Mouse (Mus musculus) E14TG2a.4 (cell line): ENCODE data around the gene Tst.

Source experiments
- CTCF ChIP-seq: conservative IDR thresholded peaks from 2 replicates; pipeline ENCODE4 v1.5.1; 2014; ENCODE audit warnings: low read length
- NANOG ChIP-seq: IDR thresholded peaks from 2 replicates; pipeline ENCODE4 v1.6.1; 2014; ENCODE audit warnings: borderline replicate concordance, low read length, mixed read lengths
- POU5F1 ChIP-seq: IDR thresholded peaks from 2 replicates; pipeline ENCODE4 v1.6.1; 2014; ENCODE audit warnings: low read length, borderline replicate concordance

DNA sequence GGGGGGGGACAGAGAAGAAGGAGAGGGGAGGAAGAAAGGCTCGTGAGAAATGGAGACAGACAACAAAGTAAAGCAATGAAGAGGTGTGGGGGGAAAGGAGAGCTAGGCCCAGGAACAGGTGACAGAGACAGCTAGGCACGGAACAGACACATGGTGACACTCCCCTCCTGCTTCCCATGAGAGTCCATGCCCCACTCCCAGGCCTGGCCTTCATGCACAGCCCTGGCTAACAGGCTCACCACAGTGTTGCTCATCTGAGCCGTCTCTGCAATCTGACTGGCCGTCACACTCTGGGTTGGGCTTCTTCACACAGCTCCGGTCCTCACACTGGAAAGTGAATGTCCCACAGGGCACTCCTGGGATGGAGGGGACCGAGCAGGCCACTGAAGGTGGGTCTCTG, 38.1 kb upstream of the Tst start:
- TF ChIP-seq CTCF (no peak), NANOG (no peak), POU5F1 (no peak)
